Mouse (Mus musculus) heart, embryonic 11.5 days (tissue): Measurements from ENCODE around the gene Acp2. TPM values are rescaled to one million over a fixed set of nuclear protein-coding genes. Genes with fewer than 3 reads are reported as not detected.
"Not testable (repeated sequence)": the region's sequence is repeated elsewhere in the genome, so short reads cannot be mapped to it uniquely, and the experiment has no call there.

ENCODE experiments used
- ATAC-seq: fragments of 200-750 bp; cut with Nextera tagmentation; replicated peaks from 2 replicates; pipeline ENCODE4 v1.8.0; 2017; ENCODE audit warnings: moderate library complexity; ENCODE audit not compliant: insufficient number of reproducible peaks, low FRiP score, low TSS enrichment
- H3K27ac ChIP-seq: fragments of 300-500 bp; sonication (generic); 2 replicates; pipeline ENCODE4 v1.5.1; 2014; ENCODE audit warnings: mild to moderate bottlenecking, low read depth, low read length
- H3K27me3 ChIP-seq: fragments of 300-500 bp; sonication (generic); 2 replicates; pipeline ENCODE4 v1.6.1; 2014; ENCODE audit warnings: mild to moderate bottlenecking, low read length, mixed read lengths; ENCODE audit not compliant: control insufficient read depth, insufficient read depth
- H3K36me3 ChIP-seq: fragments of 300-500 bp; sonication (generic); 2 replicates; pipeline ENCODE4 v1.6.1; 2014; ENCODE audit warnings: mild to moderate bottlenecking, low read length, moderate library complexity, mixed read lengths; ENCODE audit not compliant: control insufficient read depth, insufficient read depth
- H3K4me1 ChIP-seq: fragments of 300-500 bp; sonication (generic); 2 replicates; pipeline ENCODE4 v1.6.1; 2014; ENCODE audit warnings: low read length; ENCODE audit not compliant: control insufficient read depth, insufficient read depth
- H3K4me2 ChIP-seq: fragments of 300-500 bp; sonication (generic); 2 replicates; pipeline ENCODE4 v1.6.1; 2014; ENCODE audit warnings: mild to moderate bottlenecking, moderate library complexity
- H3K4me3 ChIP-seq: fragments of 300-500 bp; sonication (generic); 2 replicates; pipeline ENCODE4 v1.5.1; 2014; ENCODE audit warnings: low read depth, low read length
- H3K9ac ChIP-seq: fragments of 300-500 bp; sonication (generic); 2 replicates; pipeline ENCODE4 v1.6.1; 2014; ENCODE audit warnings: mild to moderate bottlenecking, low read depth, low read length, moderate library complexity
- H3K9me3 ChIP-seq: fragments of 300-500 bp; sonication (generic); replicated peaks from 2 replicates; pipeline ENCODE4 v1.6.1; 2016; ENCODE audit warnings: low read length; ENCODE audit not compliant: control insufficient read depth
- WGBS: fragments of 180-500 bp; shearing (Covaris S2); extraction: QIAGEN DNeasy Blood & Tissue Kit; methylation state at CpG from one replicate; pipeline ENCODE4 v1.1.7; 2014; ENCODE audit not compliant: insufficient replicate concordance; 5-methylcytosine and 5-hydroxymethylcytosine counted together
- polyA plus RNA-seq: library from polyadenylated mRNA; unstranded; fragments of >200 nt; fragmentation: Nextera tagmentation; extraction: Ambion mirVana; gene quantifications from 2 replicates; pipeline ENCODE4 v1.2.1, GENCODE M21; 2014

Gene Acp2
- polyA plus RNA-seq, 1 experiment from 2014 or later = 19.0 TPM

- Histone ChIP-seq H3K9ac (peak overlapping the region; percentile 72), H3K4me3 (peak overlapping the region; percentile 68), H3K27ac (peak overlapping the region; percentile 94; the same call in 1 of the 2 replicates), H3K4me2 (peak overlapping the region; percentile 95)
- not testable (repeated sequence) for H3K27me3 ChIP-seq, H3K36me3 ChIP-seq, H3K4me1 ChIP-seq, H3K9me3 ChIP-seq
- ATAC-seq = peak; percentile 12; the same call in 1 of the 2 replicates
- 17% methylated on average over 4 of the region's 4 CpGs for WGBS
Measured at GRCm38 (mm10) chr2:91237511-91238080, 34.9 kb downstream of the Acp2 start.

GRCm38 (mm10) chr2:91242547-91242946 is 39.9 kb downstream of the Acp2 start:
- WGBS = 73% methylated on average over 5 of the region's 5 CpGs
- no peak overlapping the region for H3K27ac ChIP-seq

GRCm38 (mm10) chr2:91243416-91243815 is 40.7 kb downstream of the Acp2 start:
- WGBS = 63% methylated on average over 3 of the region's 3 CpGs
- Histone ChIP-seq H3K4me1 (no peaks in the 10 kb centered on the region), H3K9me3 (no peaks in the 10 kb centered on the region), H3K27ac (no peak overlapping the region), H3K4me2 (no peak overlapping the region), H3K27me3 (no peaks in the 10 kb centered on the region), H3K36me3 (no peaks in the 10 kb centered on the region), H3K4me3 (no peak overlapping the region), H3K9ac (no peak overlapping the region)
- ATAC-seq = no peak

More at GRCm38 (mm10) chr2:91242547-91242946, 39.9 kb downstream of the Acp2 start:
- Histone ChIP-seq H3K9me3 (no peaks in the 10 kb centered on the region), H3K4me3 (no peak overlapping the region), H3K27me3 (no peaks in the 10 kb centered on the region), H3K4me1 (no peaks in the 10 kb centered on the region), H3K9ac (no peak overlapping the region), H3K36me3 (no peaks in the 10 kb centered on the region), H3K4me2 (no peak overlapping the region)
- ATAC-seq = no peak

GRCm38 (mm10) chr2:91244557-91245228 is 42.0 kb downstream of the Acp2 start:
- Histone ChIP-seq H3K27ac (no peak overlapping the region), H3K4me2 (no peak overlapping the region), H3K9me3 (no peaks in the 10 kb centered on the region), H3K4me1 (no peaks in the 10 kb centered on the region), H3K36me3 (no peaks in the 10 kb centered on the region), H3K27me3 (no peaks in the 10 kb centered on the region), H3K4me3 (no peak overlapping the region), H3K9ac (0 out of 2 replicates have a peak overlapping the region, but pooled peaks have one; percentile 43)
- WGBS = 61% methylated on average over 5 of the region's 5 CpGs
- ATAC-seq = peak; percentile 83

GRCm38 (mm10) chr2:91248366-91248765 is 45.7 kb downstream of the Acp2 start:
- no peak for ATAC-seq
- WGBS = 77% methylated on average over 4 of the region's 4 CpGs
- H3K4me2 ChIP-seq = no peak overlapping the region
- peaks cover 7% of the 10 kb centered on the region for H3K4me1 ChIP-seq
- H3K36me3 ChIP-seq = no peaks in the 10 kb centered on the region
- no peaks in the 10 kb centered on the region for H3K9me3 ChIP-seq
- peaks cover 2% of the 10 kb centered on the region for H3K27me3 ChIP-seq
- H3K9ac ChIP-seq = no peak overlapping the region
- no peak overlapping the region for H3K27ac ChIP-seq
- no peak overlapping the region for H3K4me3 ChIP-seq

- Histone ChIP-seq H3K4me2 (no peak overlapping the region), H3K9ac (no peak overlapping the region), H3K27ac (no peak overlapping the region), H3K4me3 (no peak overlapping the region), H3K27me3 (peaks cover 23% of the 10 kb centered on the region), H3K9me3 (no peaks in the 10 kb centered on the region), H3K4me1 (peaks cover 13% of the 10 kb centered on the region), H3K36me3 (no peaks in the 10 kb centered on the region)
- WGBS = 58% methylated on average over 4 of the region's 4 CpGs
- ATAC-seq = no peak
Measured at GRCm38 (mm10) chr2:91252001-91252400, 49.3 kb downstream of the Acp2 start.

- no peaks in the 10 kb centered on the region for H3K9me3 ChIP-seq
- peak overlapping the region; percentile 30; the same call in 1 of the 2 replicates for H3K27ac ChIP-seq
- WGBS = 34% methylated on average over 4 of the region's 4 CpGs
- H3K27me3 ChIP-seq = peaks cover 23% of the 10 kb centered on the region
- H3K4me1 ChIP-seq = peaks cover 18% of the 10 kb centered on the region
- H3K36me3 ChIP-seq = no peaks in the 10 kb centered on the region
- H3K4me2 ChIP-seq = no peak overlapping the region
- no peak overlapping the region for H3K9ac ChIP-seq
- H3K4me3 ChIP-seq = no peak overlapping the region
- no peak for ATAC-seq
Measured at GRCm38 (mm10) chr2:91252512-91252911, 49.8 kb downstream of the Acp2 start.

GRCm38 (mm10) chr2:91254725-91255380 is 52.2 kb downstream of the Acp2 start:
- no peak for ATAC-seq
- Histone ChIP-seq H3K9ac (no peak overlapping the region), H3K9me3 (no peaks in the 10 kb centered on the region), H3K4me1 (peaks cover 32% of the 10 kb centered on the region), H3K27me3 (peaks cover 27% of the 10 kb centered on the region), H3K4me2 (peak overlapping the region; percentile 96; the same call in 1 of the 2 replicates), H3K27ac (no peak overlapping the region), H3K4me3 (no peak overlapping the region), H3K36me3 (no peaks in the 10 kb centered on the region)
- 38% methylated on average over 8 of the region's 8 CpGs for WGBS
